Mouse (Mus musculus) neural tube, embryonic 10.5 days (tissue): ENCODE measurements around the gene Pik3cg.
"Not testable (repeated sequence)": the region's sequence is repeated elsewhere in the genome, so short reads cannot be mapped to it uniquely, and the experiment has no call there.

ENCODE experiments used
- DNase-seq: peaks from one replicate; pipeline ENCODE4 v3.0.0-alpha.2; 2017; ENCODE audit warnings: low spot score; ENCODE audit errors: extremely low spot score

The Pik3cg gene

DNA sequence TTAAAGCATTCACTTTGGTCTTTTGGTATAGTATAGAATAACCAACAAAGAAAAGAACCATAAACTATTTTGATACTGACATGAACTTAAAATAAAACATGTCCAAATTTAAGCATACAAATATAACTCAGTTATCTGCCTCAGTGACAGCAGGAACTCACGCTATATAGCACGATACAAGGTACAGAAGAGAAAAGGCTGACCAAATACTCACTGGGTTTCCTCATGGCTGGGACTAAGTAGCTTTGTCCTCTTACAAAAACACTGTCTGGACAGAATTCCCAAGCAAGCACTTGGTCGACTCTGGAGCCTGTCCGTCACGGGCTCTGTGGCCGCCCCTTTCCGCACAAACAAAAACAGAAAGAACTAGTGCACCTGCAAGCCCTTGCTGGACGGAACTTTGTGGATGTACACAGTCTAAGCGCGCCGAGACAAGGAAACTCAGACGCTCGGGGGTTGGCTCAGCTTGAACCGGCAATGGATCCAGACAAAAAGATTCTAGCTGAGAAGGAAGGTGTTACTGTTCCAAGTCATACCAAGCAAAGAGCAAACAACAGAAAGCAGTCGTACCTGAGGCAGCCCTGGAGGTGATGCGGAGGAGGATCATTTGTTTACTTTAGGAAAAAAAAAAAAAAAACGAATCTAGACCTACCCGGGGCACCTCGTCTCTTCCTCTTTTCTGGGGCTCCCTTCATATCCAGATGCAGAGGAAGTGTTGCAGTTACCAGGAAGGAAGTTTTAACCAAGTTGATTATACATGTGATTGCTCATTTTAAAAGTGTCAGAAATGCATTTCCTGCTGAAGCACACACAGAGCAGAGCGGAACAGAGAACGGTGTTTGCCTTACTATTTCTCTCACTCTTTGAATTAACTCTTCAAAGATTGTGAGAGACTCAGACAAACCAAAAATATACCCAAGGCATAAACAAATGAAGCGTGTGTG, at the start of gene Pik3cg:
Gene Pik3cg (minus strand): TSS at position 712 of the 944 bp plus-strand sequence.
- no peak for DNase-seq

GRCm38 (mm10) chr12:32248483-32248882, 40.0 kb upstream of the Pik3cg start:
- DNase-seq, result no peak

- DNase-seq, result no peak
These were observed 37.2 kb upstream of the Pik3cg start for GRCm38 (mm10) chr12:32245566-32246233.

DNA sequence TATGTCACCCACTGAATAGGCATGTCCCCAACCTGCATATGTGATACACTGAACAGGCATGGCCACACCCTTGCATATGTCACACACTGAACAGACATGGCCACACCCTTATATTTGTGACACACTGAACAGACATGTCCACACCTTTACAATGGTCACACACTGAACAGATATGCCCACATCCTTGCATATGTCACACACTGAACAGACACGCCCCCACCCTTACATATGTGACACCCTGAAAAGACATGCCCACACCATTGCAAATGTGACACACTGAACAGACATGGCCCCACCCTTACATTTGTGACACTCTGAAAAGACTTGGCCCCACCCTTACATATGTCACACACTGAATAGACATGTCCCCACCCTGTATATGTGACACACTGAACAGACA, 35.1 kb upstream of the Pik3cg start:
- DNase-seq, result no peak

DNA sequence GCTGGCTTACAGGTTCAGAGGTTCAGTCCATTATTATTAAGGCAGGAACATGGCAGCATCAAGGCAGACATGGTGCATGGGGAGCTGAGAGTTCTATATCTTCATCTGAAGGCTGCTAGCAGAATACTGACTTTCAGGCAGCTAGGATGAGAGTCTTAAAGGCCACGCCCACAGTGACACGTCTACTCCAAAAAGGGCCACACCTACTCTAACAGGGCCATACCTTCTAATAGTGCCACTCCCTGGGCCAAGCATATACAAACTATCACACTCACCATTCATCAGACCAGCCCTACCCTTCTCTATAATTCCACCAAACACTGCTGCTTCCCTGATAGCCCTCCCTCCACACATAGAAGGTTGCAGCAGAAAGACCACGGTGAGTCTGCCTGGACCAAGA, 30.7 kb upstream of the Pik3cg start:
- not testable (repeated sequence) for DNase-seq

GRCm38 (mm10) chr12:32238433-32238832, 30.0 kb upstream of the Pik3cg start:
- DNase-seq, result no peak

DNA sequence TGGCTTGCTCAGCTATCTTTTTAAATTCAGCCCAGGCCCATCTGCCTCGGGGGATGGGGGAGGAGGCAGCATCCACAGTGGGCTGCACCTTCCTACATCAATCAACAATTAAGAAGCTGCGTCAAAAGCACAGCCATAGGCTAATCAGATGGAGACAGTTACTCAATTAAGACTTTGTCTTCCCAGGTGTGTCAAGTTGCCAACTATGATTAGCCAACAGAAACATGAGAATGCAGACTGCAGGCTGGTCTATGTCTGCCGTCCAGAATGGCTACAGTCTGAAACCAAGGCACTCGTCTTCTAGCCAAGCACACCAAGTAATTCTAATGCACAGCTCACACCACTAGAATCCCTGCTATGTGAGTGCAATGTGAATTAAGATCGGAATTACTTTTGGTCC, 29.4 kb upstream of the Pik3cg start:
- no peak for DNase-seq

DNA sequence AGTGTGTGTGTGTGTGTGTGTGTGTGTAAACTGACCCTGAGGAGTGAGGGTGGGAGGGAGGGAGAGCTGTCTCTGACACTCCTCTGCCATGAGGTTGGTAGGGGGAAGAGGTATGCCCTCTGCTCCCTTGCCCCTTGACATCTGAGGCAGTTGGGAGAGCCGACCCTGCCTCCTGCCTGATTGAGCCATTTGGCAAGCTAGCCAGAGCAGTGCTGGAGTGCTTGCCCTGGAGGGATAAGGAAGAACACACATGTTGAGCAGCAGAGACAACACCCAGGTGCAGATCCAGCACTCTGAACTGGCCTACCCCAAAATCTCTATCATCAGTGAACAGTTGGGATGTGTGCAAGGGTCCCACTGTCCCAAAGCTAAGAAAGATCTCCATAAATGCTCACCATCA, 28.7 kb upstream of the Pik3cg start:
- no peak for DNase-seq

GRCm38 (mm10) chr12:32236450-32236849, 28.0 kb upstream of the Pik3cg start:
- DNase-seq, result no peak

DNA sequence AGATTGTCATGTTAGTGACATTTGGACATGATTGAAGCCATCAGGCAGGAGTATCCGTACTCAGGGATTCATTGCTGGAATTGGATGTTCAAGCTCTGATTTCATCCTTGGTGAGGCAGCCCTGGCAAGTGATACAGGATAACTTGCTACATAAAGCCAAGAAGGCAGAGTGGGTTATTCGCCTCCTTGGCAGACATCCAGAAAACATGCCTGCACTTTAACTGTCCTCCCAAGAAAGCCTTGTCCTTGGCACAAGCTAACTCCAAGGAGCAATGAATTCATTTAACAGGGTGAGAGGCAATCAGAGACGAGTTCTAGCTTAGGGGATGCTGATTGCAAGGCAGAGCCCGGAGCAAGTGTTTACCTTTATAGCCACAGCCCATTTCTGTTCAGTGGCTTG, 25.4 kb upstream of the Pik3cg start:
- no peak for DNase-seq

DNA sequence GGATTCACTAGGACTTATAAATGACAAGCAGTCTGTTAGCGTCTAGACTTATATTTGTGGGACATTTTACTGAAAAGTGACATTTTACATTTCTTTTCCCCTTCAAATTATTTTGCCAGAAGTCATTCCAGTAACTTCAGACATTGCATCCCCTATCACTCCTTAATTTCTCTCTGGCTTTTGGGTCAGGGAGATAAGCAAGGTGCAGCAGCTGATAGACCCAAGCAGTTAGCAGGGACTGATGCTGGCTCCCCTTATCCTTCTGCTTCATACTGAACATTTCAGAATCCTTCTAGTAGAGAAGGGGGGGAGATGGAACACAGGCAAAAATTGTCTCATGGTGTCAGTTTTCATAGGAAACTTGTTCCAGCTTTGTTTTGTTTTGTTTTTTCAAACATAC, 22.9 kb upstream of the Pik3cg start:
- DNase-seq, result no peak

DNA sequence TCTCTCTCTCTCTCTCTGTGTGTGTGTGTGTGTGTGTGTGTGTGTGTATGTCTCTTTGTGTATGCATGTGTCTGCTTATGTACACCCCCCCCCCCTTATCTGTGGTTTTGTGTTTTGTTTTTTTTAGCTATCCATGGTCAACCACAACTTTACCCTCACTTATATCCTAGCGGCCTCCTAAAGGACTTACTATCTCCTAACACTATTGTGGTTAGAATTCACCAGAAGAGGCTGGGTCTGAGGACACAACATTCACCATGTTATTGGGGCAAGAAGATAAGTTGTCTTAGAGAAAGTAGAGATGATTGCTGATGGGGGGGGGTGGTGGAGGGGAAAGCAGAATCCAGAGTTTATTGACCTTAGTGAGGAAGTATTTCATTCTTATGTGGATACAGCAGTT, 15.2 kb upstream of the Pik3cg start:
- DNase-seq, result no peak

DNA sequence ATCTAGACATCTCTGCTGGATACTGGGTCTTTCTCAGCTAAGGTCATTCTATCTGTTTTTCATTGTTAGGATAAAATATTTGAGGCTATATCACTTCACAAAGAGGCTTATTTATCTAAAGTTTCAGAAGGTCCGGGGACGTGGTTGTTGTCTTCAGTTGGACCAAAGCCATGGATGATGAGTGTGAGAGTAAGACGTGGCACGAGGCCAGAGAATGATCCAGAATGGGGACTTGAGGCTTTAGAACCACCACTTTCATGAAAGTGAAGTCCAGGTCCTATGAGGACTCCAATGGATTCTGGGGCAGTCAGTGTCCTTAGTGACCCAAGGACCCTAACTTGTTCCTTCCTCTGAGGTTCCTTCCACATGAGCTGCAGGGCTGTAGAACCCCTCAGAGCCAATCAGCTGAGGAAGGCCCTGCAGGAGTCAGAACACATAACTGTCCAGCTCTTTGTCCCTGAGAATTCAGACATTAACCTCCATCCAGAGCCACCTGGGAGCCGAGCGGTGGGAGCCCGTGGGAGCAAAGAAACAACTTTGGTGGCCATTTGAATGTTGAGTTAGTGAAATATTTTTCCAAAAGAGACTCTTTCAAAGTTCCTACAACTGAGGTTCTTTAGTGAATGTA, 14.4 kb upstream of the Pik3cg start:
- DNase-seq, result no peak

DNA sequence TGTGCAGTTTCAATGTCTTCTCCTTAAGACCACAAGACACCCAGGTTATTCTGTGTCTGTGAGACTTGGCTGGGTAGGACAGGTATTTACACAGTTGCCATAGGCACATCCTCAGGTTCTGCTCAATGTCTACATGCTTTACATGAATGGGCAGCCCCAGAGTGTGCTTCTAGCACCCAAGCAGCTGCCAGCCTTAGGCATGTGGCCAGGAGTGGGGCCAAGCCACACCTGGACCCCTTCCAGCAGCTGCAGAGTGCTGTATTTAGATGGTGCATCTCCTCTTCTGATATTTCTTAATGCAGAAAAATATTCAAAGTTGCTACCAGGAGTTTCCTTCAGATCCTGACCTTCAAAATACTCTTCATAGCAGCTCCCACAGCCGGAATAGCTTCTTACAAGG, 11.9 kb upstream of the Pik3cg start:
- DNase-seq, result no peak

DNA sequence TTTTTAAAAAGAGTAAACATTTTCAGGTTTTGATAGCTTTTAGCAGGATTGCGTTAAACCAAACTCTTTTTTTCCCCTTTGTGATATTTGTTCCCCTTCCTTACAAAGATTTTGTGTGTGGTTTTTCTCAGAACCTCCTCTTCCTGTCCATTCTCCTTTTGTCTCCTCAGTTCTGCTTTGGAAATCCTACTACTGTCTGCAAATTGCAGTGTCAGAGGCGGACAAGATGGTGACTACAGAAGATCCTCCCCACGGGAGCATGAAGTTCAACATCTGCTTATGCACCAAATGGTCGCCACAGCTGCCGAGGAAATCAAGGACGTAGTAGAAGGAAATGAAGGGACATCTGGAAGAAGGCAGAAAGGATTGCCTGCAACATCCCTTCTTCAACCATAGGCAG, 6.7 kb upstream of the Pik3cg start:
- no peak for DNase-seq

GRCm38 (mm10) chr12:32212702-32213101, 4.2 kb upstream of the Pik3cg start:
- no peak for DNase-seq

GRCm38 (mm10) chr12:32212156-32212555, 3.7 kb upstream of the Pik3cg start:
- DNase-seq, result no peak

GRCm38 (mm10) chr12:32211257-32211656, 2.8 kb upstream of the Pik3cg start:
- no peak for DNase-seq

- no peak for DNase-seq
These were observed 492 bp upstream of the Pik3cg start for GRCm38 (mm10) chr12:32208951-32209350.

DNA sequence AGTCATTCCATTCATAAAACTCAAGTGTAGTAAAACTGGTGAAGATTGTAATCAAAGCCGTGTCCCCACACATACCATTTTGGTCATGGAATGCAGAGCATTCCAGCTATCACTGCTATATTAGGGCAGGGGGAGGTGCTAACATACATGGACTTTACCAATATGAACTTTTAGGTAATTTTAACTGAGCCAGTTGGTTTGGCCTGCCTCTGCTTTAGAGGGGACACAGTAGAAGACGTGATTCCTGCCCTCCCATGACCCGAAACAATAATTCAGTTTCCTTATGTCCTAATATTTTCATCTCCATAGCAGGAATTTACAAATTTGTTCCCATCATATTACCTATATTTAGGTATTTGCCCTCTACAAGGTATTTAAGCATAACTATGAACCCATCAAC, 1.3 kb downstream of the Pik3cg start:
- DNase-seq, result no peak

DNA sequence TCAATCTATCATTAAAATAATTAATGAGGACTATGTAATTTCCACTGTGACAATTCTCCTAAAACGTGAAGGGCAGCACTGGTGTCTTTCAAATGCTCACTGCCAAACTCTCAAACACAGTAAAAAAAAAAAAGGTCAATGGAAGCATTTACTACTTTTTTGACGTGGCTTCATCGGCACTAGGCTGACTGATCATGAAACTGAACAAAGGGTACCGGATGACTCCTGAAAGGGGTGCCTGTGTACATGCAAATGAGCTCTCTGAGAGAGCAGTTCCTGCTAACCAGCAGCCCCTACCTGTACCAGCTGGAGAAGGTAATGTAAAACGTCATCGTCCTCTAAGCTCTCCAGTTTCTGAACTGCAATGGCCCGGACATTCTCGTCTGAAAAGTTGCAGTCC, 4.8 kb downstream of the Pik3cg start:
- no peak for DNase-seq

- DNase-seq, result no peak
These were observed 5.9 kb downstream of the Pik3cg start for GRCm38 (mm10) chr12:32202583-32202982.
